Mouse (Mus musculus): ENCODE measurements at regions not wholly inside any gene's neighbourhood (a gene's known extent, or its start where the extent isn't known, plus 50 kb on each side); places are given as distances from the start of the nearest gene placed in this dataset.
A peak's percentile ranks its signal among the peaks of the same experiment; 100 is the strongest.

GRCm38 (mm10) chr13:31352825-31353224 is 203.1 kb upstream of the Foxq1 start:
- no peak overlapping the region for H3K9ac ChIP-seq
- DNase-seq (ENCODE audit: low spot score) (no peak), ATAC-seq (ENCODE audit: low FRiP score) (no peak)
- H3K4me1 ChIP-seq (replicated peaks; ENCODE audit: control insufficient read depth, insufficient read depth, low read length): no peaks in the 10 kb centered on the region
- no peak overlapping the region for H3K4me2 ChIP-seq (replicated peaks)
- no peaks in the 10 kb centered on the region for H3K36me3 ChIP-seq (replicated peaks; ENCODE audit: control insufficient read depth, insufficient read depth)
- no peak overlapping the region for H3K27ac ChIP-seq
- no peaks in the 10 kb centered on the region for H3K27me3 ChIP-seq (ENCODE audit: control insufficient read depth, insufficient read depth, low read length)
- H3K9me3 ChIP-seq (ENCODE audit: control insufficient read depth, low read length): no peaks in the 10 kb centered on the region
- 78% methylated on average over 5 of the region's 5 CpGs for WGBS
- H3K4me3 ChIP-seq (replicated peaks; ENCODE audit: low read length): no peak overlapping the region

- Histone ChIP-seq H3K27ac (no peak overlapping the region), H3K9me3 (ENCODE audit: control insufficient read depth, low read length) (no peaks in the 10 kb centered on the region), H3K36me3 (replicated peaks; ENCODE audit: control insufficient read depth, insufficient read depth) (no peaks in the 10 kb centered on the region), H3K4me3 (replicated peaks; ENCODE audit: low read length) (no peak overlapping the region), H3K4me2 (replicated peaks) (no peak overlapping the region), H3K9ac (no peak overlapping the region), H3K4me1 (replicated peaks; ENCODE audit: control insufficient read depth, insufficient read depth, low read length) (no peaks in the 10 kb centered on the region), H3K27me3 (ENCODE audit: control insufficient read depth, insufficient read depth, low read length) (no peaks in the 10 kb centered on the region)
- DNase-seq (ENCODE audit: low spot score) (no peak), ATAC-seq (ENCODE audit: low FRiP score) (no peak)
- WGBS: 88% methylated on average over 4 of the region's 4 CpGs
These were observed 196.6 kb upstream of the Foxq1 start for GRCm38 (mm10) chr13:31359353-31359752.

- DNase-seq (ENCODE audit: low spot score) (no peak), ATAC-seq (ENCODE audit: low FRiP score) (no peak)
- no peaks in the 10 kb centered on the region for H3K9me3 ChIP-seq (ENCODE audit: control insufficient read depth, low read length)
- no peaks in the 10 kb centered on the region for H3K27me3 ChIP-seq (ENCODE audit: control insufficient read depth, insufficient read depth, low read length)
- H3K9ac ChIP-seq: no peak overlapping the region
- no peak overlapping the region for H3K27ac ChIP-seq
- H3K36me3 ChIP-seq (replicated peaks; ENCODE audit: control insufficient read depth, insufficient read depth): no peaks in the 10 kb centered on the region
- no peaks in the 10 kb centered on the region for H3K4me1 ChIP-seq (replicated peaks; ENCODE audit: control insufficient read depth, insufficient read depth, low read length)
- H3K4me2 ChIP-seq (replicated peaks): no peak overlapping the region
- WGBS: 21% methylated on average over 3 of the region's 3 CpGs
- no peak overlapping the region for H3K4me3 ChIP-seq (replicated peaks; ENCODE audit: low read length)
These were observed 193.5 kb upstream of the Foxq1 start for GRCm38 (mm10) chr13:31362386-31362785.

- no peaks in the 10 kb centered on the region for H3K36me3 ChIP-seq (replicated peaks; ENCODE audit: control insufficient read depth, insufficient read depth)
- 0 out of 2 replicates have a peak, but pooled peaks have one; percentile 19 for ATAC-seq (ENCODE audit: low FRiP score)
- WGBS: 65% methylated on average over 4 of the region's 4 CpGs
These were observed 191.6 kb upstream of the Foxq1 start for GRCm38 (mm10) chr13:31364369-31364768.

DNA sequence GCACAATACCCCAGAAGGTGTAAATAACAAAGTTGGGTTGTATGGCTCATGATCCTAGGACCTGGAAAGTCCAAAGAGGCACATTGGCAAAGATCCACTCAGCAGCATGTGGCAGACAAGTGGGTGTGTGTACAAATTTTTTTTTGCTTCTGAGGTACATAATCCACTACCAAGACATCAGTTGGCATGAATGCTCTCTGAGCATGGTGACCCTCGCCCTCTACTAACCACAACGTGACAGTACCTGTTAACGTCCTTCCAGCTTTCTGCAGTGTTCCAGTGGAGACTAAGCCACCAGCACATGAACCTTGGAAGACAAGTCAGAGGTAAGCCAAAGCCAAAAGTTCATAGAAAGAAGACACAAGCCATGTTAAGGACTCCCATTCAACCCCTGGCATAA is 188.7 kb upstream of the Foxq1 start:
- H3K27me3 ChIP-seq (ENCODE audit: control insufficient read depth, insufficient read depth, low read length): no peaks in the 10 kb centered on the region
- no peak overlapping the region for H3K4me2 ChIP-seq (replicated peaks)
- DNase-seq (ENCODE audit: low spot score) (no peak), ATAC-seq (ENCODE audit: low FRiP score) (no peak)
- WGBS: 94% methylated on average over 3 of the region's 3 CpGs
- H3K4me1 ChIP-seq (replicated peaks; ENCODE audit: control insufficient read depth, insufficient read depth, low read length): no peaks in the 10 kb centered on the region
- no peak overlapping the region for H3K4me3 ChIP-seq (replicated peaks; ENCODE audit: low read length)
- no peaks in the 10 kb centered on the region for H3K36me3 ChIP-seq (replicated peaks; ENCODE audit: control insufficient read depth, insufficient read depth)
- no peak overlapping the region for H3K9ac ChIP-seq
- no peak overlapping the region for H3K27ac ChIP-seq
- H3K9me3 ChIP-seq (ENCODE audit: control insufficient read depth, low read length): no peaks in the 10 kb centered on the region

More at GRCm38 (mm10) chr13:31364369-31364768, 191.6 kb upstream of the Foxq1 start:
- Histone ChIP-seq H3K27me3 (ENCODE audit: control insufficient read depth, insufficient read depth, low read length) (no peaks in the 10 kb centered on the region), H3K9me3 (ENCODE audit: control insufficient read depth, low read length) (no peaks in the 10 kb centered on the region), H3K4me1 (replicated peaks; ENCODE audit: control insufficient read depth, insufficient read depth, low read length) (no peaks in the 10 kb centered on the region), H3K4me3 (replicated peaks; ENCODE audit: low read length) (no peak overlapping the region), H3K9ac (no peak overlapping the region), H3K27ac (no peak overlapping the region), H3K4me2 (replicated peaks) (no peak overlapping the region)
- no peak for DNase-seq (ENCODE audit: low spot score)

DNA sequence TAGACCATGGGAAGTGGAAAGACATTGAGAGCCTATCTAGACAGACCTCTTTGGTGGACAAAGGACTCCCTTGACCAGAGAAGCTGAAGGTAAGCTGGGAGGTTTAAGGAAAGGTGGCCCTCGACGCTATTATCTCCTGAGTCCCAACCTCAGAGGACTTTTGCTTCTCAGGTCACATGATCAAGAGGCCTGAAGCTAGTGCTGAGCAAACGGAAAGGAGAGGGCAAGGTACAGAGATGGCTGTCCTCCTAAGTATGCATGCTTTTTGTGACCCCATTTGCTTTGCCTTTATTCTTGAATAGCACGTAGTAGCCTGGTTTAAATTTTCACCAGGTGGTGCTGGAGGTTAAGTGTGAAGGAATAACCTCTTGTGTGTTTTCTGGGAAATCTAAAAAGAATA is 186.8 kb upstream of the Foxq1 start:
- no peaks in the 10 kb centered on the region for H3K9me3 ChIP-seq (ENCODE audit: control insufficient read depth, low read length)
- ATAC-seq (ENCODE audit: low FRiP score) (no peak), DNase-seq (ENCODE audit: low spot score) (no peak)
- 86% methylated on average over 4 of the region's 4 CpGs for WGBS
- no peaks in the 10 kb centered on the region for H3K4me1 ChIP-seq (replicated peaks; ENCODE audit: control insufficient read depth, insufficient read depth, low read length)
- no peak overlapping the region for H3K4me3 ChIP-seq (replicated peaks; ENCODE audit: low read length)
- H3K36me3 ChIP-seq (replicated peaks; ENCODE audit: control insufficient read depth, insufficient read depth): no peaks in the 10 kb centered on the region
- H3K27me3 ChIP-seq (ENCODE audit: control insufficient read depth, insufficient read depth, low read length): no peaks in the 10 kb centered on the region
- H3K4me2 ChIP-seq (replicated peaks): no peak overlapping the region
- H3K9ac ChIP-seq: no peak overlapping the region
- H3K27ac ChIP-seq: no peak overlapping the region

GRCm38 (mm10) chr13:31370873-31371272 is 185.1 kb upstream of the Foxq1 start:
- H3K36me3 ChIP-seq (replicated peaks; ENCODE audit: control insufficient read depth, insufficient read depth): no peaks in the 10 kb centered on the region
- H3K4me1 ChIP-seq (replicated peaks; ENCODE audit: control insufficient read depth, insufficient read depth, low read length): no peaks in the 10 kb centered on the region
- no peak overlapping the region for H3K9ac ChIP-seq
- DNase-seq (ENCODE audit: low spot score): no peak
- no peak for ATAC-seq (ENCODE audit: low FRiP score)
- H3K27ac ChIP-seq: no peak overlapping the region
- H3K9me3 ChIP-seq (ENCODE audit: control insufficient read depth, low read length): no peaks in the 10 kb centered on the region
- H3K4me2 ChIP-seq (replicated peaks): no peak overlapping the region
- H3K27me3 ChIP-seq (ENCODE audit: control insufficient read depth, insufficient read depth, low read length): no peaks in the 10 kb centered on the region
- H3K4me3 ChIP-seq (replicated peaks; ENCODE audit: low read length): no peak overlapping the region
- 61% methylated on average over 6 of the region's 6 CpGs for WGBS

- no peak for DNase-seq (ENCODE audit: low spot score)
- no peaks in the 10 kb centered on the region for H3K27me3 ChIP-seq (ENCODE audit: control insufficient read depth, insufficient read depth, low read length)
- H3K27ac ChIP-seq: no peak overlapping the region
- H3K9ac ChIP-seq: no peak overlapping the region
- peak; percentile 91 for ATAC-seq (ENCODE audit: low FRiP score)
- H3K4me3 ChIP-seq (replicated peaks; ENCODE audit: low read length): no peak overlapping the region
- no peaks in the 10 kb centered on the region for H3K9me3 ChIP-seq (ENCODE audit: control insufficient read depth, low read length)
- WGBS: 59% methylated on average over 5 of the region's 5 CpGs
- H3K4me2 ChIP-seq (replicated peaks): no peak overlapping the region
- H3K4me1 ChIP-seq (replicated peaks; ENCODE audit: control insufficient read depth, insufficient read depth, low read length): no peaks in the 10 kb centered on the region
- no peaks in the 10 kb centered on the region for H3K36me3 ChIP-seq (replicated peaks; ENCODE audit: control insufficient read depth, insufficient read depth)
These were observed 181.9 kb upstream of the Foxq1 start for GRCm38 (mm10) chr13:31374006-31374405.

- Histone ChIP-seq H3K27me3 (ENCODE audit: control insufficient read depth, insufficient read depth, low read length) (no peaks in the 10 kb centered on the region), H3K4me1 (replicated peaks; ENCODE audit: control insufficient read depth, insufficient read depth, low read length) (no peaks in the 10 kb centered on the region), H3K4me2 (replicated peaks) (no peak overlapping the region), H3K9ac (no peak overlapping the region), H3K27ac (no peak overlapping the region), H3K4me3 (replicated peaks; ENCODE audit: low read length) (no peak overlapping the region), H3K36me3 (replicated peaks; ENCODE audit: control insufficient read depth, insufficient read depth) (no peaks in the 10 kb centered on the region), H3K9me3 (ENCODE audit: control insufficient read depth, low read length) (no peaks in the 10 kb centered on the region)
- ATAC-seq (ENCODE audit: low FRiP score) (no peak), DNase-seq (ENCODE audit: low spot score) (no peak)
- whole genome bisulfite sequencing: 64% methylated on average over 4 of the region's 4 CpGs
These were observed 162.3 kb upstream of the Foxq1 start for GRCm38 (mm10) chr13:31393421-31394215.

Measured in hindbrain, embryonic 14.5 days (tissue).